Comparison of ENCODE assay signal across 30 mouse cellular contexts in the genomic region with DNA sequence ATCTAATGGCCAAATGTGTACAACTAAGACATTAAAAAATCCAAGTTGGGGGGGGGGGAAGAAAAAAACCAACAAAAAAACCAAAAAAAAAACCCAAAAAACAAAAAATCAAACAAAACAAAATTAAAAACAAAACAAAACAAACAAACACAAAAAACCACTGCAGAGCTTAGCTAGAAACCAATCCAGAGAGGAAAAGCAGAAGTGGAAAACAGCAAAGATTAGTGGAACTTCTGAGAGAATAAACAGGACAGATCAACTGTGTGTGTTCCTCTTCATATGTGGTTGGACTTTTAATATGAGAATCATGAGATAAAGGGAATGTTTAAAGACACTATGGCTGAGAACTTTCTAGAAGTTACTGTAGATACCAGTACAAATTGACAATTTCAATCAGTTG.
A peak's percentile ranks its signal among the peaks of the same experiment; 100 is the strongest.
DNase-seq lines count a peak whose midpoint lies in the region; ATAC-seq and TF ChIP-seq lines count a peak whose summit lies in the region.
"Had no signal": no experiment of that assay in that cellular context is flagged by ENCODE, and none has a peak within 500 bp of the region (broad histone marks: within the 10 kb centered on the region; RNA-seq: fewer than 3 reads in every experiment).

No protein-coding gene starts in this region.

- no peaks in the 10 kb centered on the region for H3K27me3 ChIP-seq in MEL (ENCODE audit: control insufficient read depth in 1 of 2, insufficient read depth in 2 of 2, low read length in 2 of 2)
- H3K27me3 ChIP-seq: embryonic facial prominence, embryonic 13.5 days; forebrain, embryonic 13.5 days; heart, embryonic 12.5 days; heart, embryonic 15.5 days; Patski had no signal

- TF ChIP-seq POLR2A in MEL (IDR thresholded peaks at IDR 0.05; ENCODE audit: control insufficient read depth in 1 of 2, insufficient read depth in 1 of 2, low read depth in 1 of 2, low read length in 2 of 2, poor library complexity in 1 of 2), result no peak

- no peak overlapping the region for H3K27ac ChIP-seq in MEL (ENCODE audit: control insufficient read depth, low read depth, low read length)
- no peak overlapping the region for H3K27ac ChIP-seq in layer of hippocampus, adult 2 months
- H3K27ac ChIP-seq: embryonic facial prominence, embryonic 10.5 days; embryonic facial prominence, embryonic 13.5 days; forebrain, embryonic 10.5 days; forebrain, embryonic 13.5 days; heart, embryonic 15.5 days; hindbrain, embryonic 14.5 days; hindbrain, postnatal 0 days had no signal

- peak; percentile 47 for DNase-seq in MEL (ENCODE audit: low read depth, low spot score)
- no peak for DNase-seq in layer of hippocampus, postnatal 36 days
- no peak for DNase-seq in layer of hippocampus, adult 9-11 months
- DNase-seq in layer of hippocampus, adult 2 months (ENCODE audit: low spot score in 2 of 2), result no peak
- DNase-seq: adrenal gland, postnatal 10 days; adrenal gland, postnatal 36 days; B cell, adult 2 months; cerebellum, adult 11 months; cerebellum, adult 2 months; cerebellum, adult 9-11 months; cerebellum, postnatal 25 days; embryo, embryonic 11 days; gastrocnemius, postnatal 10 days; heart, adult 18-20 months; heart, postnatal 10 days; heart, postnatal 4 days had no signal

- H3K9ac ChIP-seq in MEL (ENCODE audit: control insufficient read depth, low read depth, low read length, poor library complexity, severe bottlenecking), result no peak overlapping the region
- H3K9ac ChIP-seq: embryonic facial prominence, embryonic 13.5 days; forebrain, embryonic 13.5 days; heart, embryonic 12.5 days; heart, embryonic 15.5 days; hindbrain, embryonic 14.5 days had no signal

- no peaks in the 10 kb centered on the region for H3K79me2 ChIP-seq in MEL (ENCODE audit: control insufficient read depth, insufficient read depth, low read length, poor library complexity)

- no peak for TF ChIP-seq CTCF in MEL (IDR thresholded peaks at IDR 0.05 in 2 of 3, conservative IDR thresholded peaks at IDR 0.05 in 1 of 3; ENCODE audit: control insufficient read depth in 1 of 3, insufficient read depth in 1 of 3, low read depth in 2 of 3, low read length in 3 of 3, poor library complexity in 1 of 3, severe bottlenecking in 1 of 3)
- TF ChIP-seq CTCF in layer of hippocampus, adult 2 months (conservative IDR thresholded peaks at IDR 0.05), result no peak

- H3K9me3 ChIP-seq in MEL (replicated peaks; ENCODE audit: insufficient read depth, low read length), result no peaks in the 10 kb centered on the region
- H3K9me3 ChIP-seq: embryonic facial prominence, embryonic 10.5 days; embryonic facial prominence, embryonic 13.5 days; forebrain, embryonic 10.5 days; forebrain, embryonic 13.5 days; heart, embryonic 12.5 days; heart, embryonic 15.5 days had no signal

- peak; percentile 79 for ATAC-seq in common myeloid progenitor, adult 5-6 weeks (replicated peaks; ENCODE audit: low read depth, poor library complexity, severe bottlenecking)
- peak; percentile 73 for ATAC-seq in megakaryocyte progenitor cell, adult 5-6 weeks (replicated peaks; ENCODE audit: poor library complexity)
- ATAC-seq: forebrain, embryonic 13.5 days; forebrain, embryonic 16.5 days; hindbrain, postnatal 0 days; inflammation-experienced regulatory T-cells, adult 6 months; intestine, embryonic 16.5 days; Patski had no signal

- no peak for TF ChIP-seq EP300 in MEL (IDR thresholded peaks at IDR 0.05; ENCODE audit: low read depth in 1 of 2, low read length in 2 of 2)

- H3K4me3 ChIP-seq in MEL (ENCODE audit: control insufficient read depth in 1 of 2, insufficient read depth in 1 of 2, low read depth in 2 of 2, low read length in 2 of 2), result no peak overlapping the region
- no peak overlapping the region for H3K4me3 ChIP-seq in layer of hippocampus, adult 2 months
- H3K4me3 ChIP-seq: embryonic facial prominence, embryonic 10.5 days; embryonic facial prominence, embryonic 13.5 days; forebrain, embryonic 10.5 days; forebrain, embryonic 13.5 days; heart, embryonic 12.5 days; heart, embryonic 15.5 days had no signal

- no peak for TF ChIP-seq RAD21 in MEL (IDR thresholded peaks at IDR 0.05; ENCODE audit: low read depth, low read length)

- H3K36me3 ChIP-seq in MEL (ENCODE audit: control insufficient read depth in 1 of 2, insufficient read depth in 2 of 2, low read length in 2 of 2), result peaks cover 0 to 2% of the 10 kb centered on the region in 2 experiments; a peak in 1 of 4 replicates
- H3K36me3 ChIP-seq: embryonic facial prominence, embryonic 10.5 days; embryonic facial prominence, embryonic 13.5 days; forebrain, embryonic 10.5 days; heart, embryonic 12.5 days; heart, embryonic 15.5 days had no signal

- H3K4me1 ChIP-seq in MEL (ENCODE audit: control insufficient read depth in 1 of 2, insufficient read depth in 2 of 2, low read length in 2 of 2), result peaks cover 0 to 2% of the 10 kb centered on the region in 2 experiments; a peak in 1 of 4 replicates
- H3K4me1 ChIP-seq: embryonic facial prominence, embryonic 10.5 days; embryonic facial prominence, embryonic 13.5 days; heart, embryonic 12.5 days; heart, embryonic 15.5 days had no signal

TF ChIP-seq in MEL, 35 proteins besides CTCF, POLR2A, EP300 and RAD21:
- TF ChIP-seq RCOR1 (IDR thresholded peaks at IDR 0.05; ENCODE audit: low read depth, low read length) (no peak), MXI1 (IDR thresholded peaks at IDR 0.05; ENCODE audit: low read depth, low read length) (no peak), ZKSCAN1 (IDR thresholded peaks at IDR 0.05; ENCODE audit: low read depth, low read length) (no peak), ZNF384 (IDR thresholded peaks at IDR 0.05; ENCODE audit: low read depth, low read length) (no peak), MYB (IDR thresholded peaks at IDR 0.05; ENCODE audit: low read depth, low read length) (no peak), SMC3 (IDR thresholded peaks at IDR 0.05; ENCODE audit: low read depth, low read length) (no peak)
TF ChIP-seq in MEL: peak in this region for 0.
